Mouse (Mus musculus) lung, postnatal 36 days (tissue): ENCODE results near the gene Hnrnpa2b1.
A peak's percentile ranks its signal among the peaks of the same experiment; 100 is the strongest.

Experiments used
- DNase-seq: peaks from one replicate; pipeline ENCODE4 v3.0.0; 2022; ENCODE audit warnings: mixed read lengths

The Hnrnpa2b1 gene

DNA sequence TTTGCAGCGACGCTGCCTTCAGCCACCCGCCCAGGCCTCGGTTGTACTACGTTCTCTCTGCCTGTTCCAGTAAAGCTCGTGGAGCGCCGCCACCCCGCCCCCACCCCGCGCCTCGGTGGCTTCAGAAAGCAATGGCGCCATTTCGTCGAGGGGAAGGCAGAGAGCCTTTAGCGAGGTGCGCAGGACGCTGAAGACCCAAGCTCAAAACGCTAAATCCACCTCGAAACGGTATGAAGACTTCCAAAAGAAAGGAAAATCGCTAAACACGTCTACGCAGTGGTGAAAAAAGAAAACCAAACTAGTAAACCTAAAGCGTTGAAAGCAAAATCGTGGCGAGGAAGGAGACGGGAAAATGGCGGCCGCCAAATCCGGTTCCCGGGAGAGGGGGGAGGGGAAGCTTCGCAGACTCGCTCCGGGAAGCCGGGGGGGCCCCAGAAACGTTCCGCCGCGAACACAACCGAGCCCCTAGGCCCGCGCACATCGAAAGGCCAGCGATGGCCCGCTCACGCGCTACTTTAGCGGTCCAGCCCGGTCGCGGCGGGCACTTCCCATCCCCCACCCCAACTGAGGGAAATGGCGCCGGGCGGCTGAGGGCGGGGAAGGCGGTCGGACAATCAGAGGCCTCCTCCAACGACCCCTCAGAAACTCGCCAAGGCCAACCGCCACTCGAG is 668 bp downstream of the Hnrnpa2b1 start:
- DNase-seq: peak; percentile 78

GRCm38 (mm10) chr6:51467649-51468048 is 2.0 kb downstream of the Hnrnpa2b1 start:
- peak; percentile 21 for DNase-seq

DNA sequence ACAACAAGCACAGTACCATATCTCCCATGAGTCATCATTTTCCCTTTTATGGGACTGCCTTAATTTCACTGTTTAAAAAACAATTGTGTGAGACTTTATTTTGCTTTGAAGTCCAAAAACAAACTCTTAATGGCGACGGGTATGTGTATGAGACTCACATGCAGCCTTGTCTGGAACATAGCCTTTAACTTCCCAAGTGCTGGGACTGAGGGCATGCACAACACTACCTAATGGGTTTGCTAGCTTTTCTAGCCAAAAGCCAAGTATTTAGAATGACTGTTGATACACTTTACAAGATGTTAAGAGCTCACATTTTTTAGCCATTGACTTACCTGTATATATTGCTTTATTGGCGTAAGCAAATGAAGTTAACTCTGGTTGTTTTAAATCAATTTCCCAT is 9.3 kb downstream of the Hnrnpa2b1 start:
- DNase-seq: no peak

GRCm38 (mm10) chr6:51460021-51460360 is 9.7 kb downstream of the Hnrnpa2b1 start:
- no peak for DNase-seq

DNA sequence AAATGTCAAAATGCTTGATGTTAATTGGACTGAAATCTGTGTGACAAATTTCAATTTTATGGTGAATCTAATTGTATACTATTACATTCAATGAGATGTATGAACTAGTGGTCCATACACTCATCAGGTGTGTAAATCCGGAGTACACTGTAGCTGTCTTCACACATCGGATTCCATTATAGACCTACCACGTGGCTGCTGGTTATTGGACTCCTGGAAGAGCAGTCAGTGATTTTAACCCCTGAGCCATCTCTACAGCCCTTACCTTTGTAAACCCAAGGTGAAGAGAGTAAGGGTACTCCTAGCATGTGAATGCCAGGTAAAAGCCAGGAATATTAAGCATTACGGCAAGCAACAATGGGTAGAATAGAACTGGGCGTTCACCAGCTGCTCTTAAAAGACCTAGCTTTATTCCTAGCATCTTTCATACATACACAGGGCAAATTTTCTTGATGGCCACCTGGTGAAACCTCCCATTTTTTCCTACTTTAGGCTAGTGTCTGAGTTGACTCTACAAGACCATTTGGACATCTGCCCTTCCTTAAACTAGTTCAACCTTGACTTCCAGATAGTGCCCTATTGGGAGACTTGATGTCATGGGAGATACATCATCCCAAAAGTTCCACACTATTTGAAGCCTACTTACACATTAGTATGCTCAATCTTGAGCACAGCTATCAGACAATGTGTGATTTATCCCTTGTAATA is 10.2 kb downstream of the Hnrnpa2b1 start:
- no peak for DNase-seq

DNA sequence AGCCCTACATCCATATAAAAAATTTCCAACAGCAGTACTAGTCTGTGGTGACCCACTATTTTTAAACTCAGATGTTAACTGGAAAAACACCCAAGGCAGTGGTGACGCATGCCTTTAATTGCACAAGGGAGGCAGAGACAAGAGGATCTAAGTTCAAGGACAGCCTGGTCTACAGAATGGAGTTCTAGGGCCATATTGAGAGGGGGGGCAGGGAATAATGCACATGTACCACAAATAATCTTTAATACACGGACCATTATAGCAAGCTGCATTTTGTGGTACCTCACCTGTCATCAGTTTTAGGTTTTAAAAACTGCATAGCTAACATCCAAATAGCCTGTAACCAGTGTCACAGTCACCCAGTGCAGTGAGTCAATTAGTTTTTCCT is 10.8 kb downstream of the Hnrnpa2b1 start:
- no peak for DNase-seq

DNA sequence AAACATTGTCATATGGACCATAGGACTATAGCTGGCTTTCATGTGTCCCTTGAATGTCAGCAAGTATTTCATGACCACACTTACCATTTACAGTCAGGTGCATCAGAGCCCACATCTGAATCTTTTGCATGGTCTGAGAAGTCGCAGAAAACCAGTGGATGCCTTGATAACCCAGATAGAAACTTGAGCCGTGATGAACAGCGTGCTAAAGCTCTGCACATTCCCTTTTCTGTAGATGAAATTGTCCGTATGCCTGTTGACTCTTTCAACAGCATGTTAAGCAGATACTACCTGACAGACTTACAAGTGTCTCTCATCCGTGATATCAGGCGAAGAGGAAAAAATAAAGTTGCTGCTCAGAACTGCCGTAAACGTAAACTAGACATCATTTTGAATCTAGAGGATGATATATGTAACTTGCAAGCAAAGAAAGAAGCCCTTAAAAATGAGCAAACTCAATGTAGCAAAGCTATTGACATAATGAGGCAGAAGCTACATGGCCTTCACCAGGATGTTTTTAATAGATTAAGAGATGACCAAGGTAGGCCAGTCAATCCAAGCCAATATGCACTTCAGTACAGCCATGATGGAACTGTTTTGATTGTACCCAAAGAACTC is 11.8 kb downstream of the Hnrnpa2b1 start:
- DNase-seq: no peak

GRCm38 (mm10) chr6:51457283-51457682 is 12.4 kb downstream of the Hnrnpa2b1 start:
- no peak for DNase-seq

DNA sequence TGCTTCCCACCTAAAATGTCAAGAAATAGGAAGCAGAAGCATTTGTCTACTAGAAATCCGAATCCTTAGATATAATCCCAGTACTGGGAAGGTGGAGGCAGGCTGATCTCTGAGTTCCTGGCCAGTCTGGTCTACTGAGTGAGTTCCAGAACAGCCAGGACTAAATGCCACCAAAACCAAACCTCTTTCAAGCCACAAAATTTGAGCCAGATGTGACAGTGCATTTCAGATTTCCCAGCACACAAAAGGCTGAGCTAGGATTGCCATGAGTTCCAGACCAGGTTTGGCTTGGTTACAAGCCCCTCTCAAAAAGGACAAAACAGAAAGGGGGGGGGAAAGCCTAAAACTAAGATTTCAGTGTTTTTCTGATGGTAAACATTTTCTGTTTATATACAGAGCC is 13.5 kb downstream of the Hnrnpa2b1 start:
- no peak for DNase-seq

GRCm38 (mm10) chr6:51454949-51455348 is 14.7 kb downstream of the Hnrnpa2b1 start:
- DNase-seq: no peak

DNA sequence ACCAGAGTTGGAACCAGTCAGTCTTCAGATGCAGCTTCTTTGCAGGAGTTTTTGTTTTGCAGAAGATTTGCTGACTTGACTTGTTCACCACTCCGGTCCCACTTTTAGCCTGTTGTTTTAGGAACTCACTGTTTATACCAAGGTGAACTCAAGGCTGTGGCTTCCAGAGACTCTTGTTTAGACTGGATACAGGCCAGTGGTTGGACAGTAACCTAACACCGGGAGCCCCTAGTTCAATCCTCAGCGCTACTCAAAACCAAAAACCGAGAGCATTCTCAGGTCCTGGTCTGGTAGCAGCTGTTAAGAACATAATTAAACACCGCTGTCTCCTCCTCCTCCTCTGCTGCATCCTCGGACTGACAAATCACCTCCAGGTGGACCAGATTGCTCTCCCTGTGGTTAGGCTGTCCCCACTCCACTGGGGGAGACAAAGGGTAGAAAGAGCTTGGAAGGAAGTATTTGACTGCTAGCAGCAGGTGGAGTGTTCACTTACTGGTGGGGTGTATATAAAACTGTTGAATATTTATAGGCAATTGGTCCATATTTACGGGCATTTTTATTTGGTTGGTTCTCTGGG is 16.7 kb downstream of the Hnrnpa2b1 start:
- DNase-seq: no peak

GRCm38 (mm10) chr6:51442191-51442835 is 27.4 kb downstream of the Hnrnpa2b1 start:
- no peak for DNase-seq

DNA sequence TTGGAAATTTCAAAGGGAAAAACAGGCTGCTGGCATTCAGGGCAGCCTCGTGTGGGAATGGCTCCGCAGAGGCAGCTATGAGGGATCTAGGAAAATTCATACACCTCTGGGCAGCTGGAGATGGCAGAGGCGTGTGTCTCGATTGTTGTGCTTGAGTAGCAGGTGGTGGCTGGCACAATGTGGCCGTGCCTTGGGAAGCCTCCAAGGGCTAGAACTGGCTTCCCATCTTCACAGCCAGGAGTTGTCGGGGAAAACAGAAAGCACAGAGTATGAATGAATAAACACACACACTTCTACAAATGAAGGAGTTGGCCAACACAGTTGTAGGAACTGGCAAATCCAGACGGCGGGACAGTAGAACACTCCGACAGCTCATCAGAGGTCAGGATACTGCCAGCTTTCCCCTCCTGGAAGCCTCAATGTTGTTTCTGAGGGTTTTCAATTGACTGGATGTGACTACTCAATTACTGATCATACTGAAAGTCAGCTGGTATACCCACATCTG is 30.8 kb downstream of the Hnrnpa2b1 start:
- no peak for DNase-seq

DNA sequence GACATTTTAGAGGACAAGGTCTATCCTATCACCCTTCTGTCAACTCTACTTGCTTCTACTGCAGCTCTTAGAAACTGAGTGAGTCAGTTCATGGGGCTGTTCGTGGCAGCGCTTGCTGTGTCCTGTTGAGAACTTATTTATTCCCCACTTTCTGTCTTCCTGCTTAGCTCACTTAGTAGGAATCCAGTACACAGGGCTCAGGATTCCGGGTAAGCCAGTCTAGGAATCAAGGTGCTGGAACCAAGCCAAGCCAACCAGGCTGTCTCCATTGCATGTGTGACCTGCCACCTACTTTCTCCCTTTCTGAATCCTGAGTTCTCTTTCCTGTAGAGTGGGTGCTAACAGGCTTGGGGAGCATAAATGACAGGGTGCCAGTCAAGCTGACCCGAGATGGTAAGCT is 32.0 kb downstream of the Hnrnpa2b1 start:
- DNase-seq: peak; percentile 45

- DNase-seq: no peak
Observed at GRCm38 (mm10) chr6:51434270-51434669, 35.4 kb downstream of the Hnrnpa2b1 start.

GRCm38 (mm10) chr6:51432535-51433397 is 36.9 kb downstream of the Hnrnpa2b1 start, which contains the start of gene Nfe2l3:
Gene Nfe2l3, plus strand, starts transcription at chr6:51432670.
- DNase-seq: peak; percentile 74

DNA sequence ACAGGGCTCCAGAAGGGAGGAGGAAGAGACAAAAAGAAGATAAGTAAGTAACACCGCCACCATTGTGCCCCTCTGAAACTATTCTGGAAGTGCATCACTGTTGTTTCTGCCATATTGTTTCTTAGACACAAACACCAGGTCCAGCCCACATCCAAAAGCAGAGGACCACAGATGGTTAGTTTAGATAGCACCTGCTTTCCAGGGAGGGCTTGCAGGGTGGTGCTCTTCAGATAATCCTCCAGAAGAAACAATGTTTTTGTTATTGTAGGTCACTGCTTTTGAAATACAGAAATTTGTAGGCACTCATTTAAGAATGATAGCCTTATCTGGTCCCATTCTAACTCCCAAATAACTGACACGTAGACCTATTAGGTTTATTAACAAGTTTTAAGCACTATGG is 45.2 kb downstream of the Hnrnpa2b1 start:
- no peak for DNase-seq

DNA sequence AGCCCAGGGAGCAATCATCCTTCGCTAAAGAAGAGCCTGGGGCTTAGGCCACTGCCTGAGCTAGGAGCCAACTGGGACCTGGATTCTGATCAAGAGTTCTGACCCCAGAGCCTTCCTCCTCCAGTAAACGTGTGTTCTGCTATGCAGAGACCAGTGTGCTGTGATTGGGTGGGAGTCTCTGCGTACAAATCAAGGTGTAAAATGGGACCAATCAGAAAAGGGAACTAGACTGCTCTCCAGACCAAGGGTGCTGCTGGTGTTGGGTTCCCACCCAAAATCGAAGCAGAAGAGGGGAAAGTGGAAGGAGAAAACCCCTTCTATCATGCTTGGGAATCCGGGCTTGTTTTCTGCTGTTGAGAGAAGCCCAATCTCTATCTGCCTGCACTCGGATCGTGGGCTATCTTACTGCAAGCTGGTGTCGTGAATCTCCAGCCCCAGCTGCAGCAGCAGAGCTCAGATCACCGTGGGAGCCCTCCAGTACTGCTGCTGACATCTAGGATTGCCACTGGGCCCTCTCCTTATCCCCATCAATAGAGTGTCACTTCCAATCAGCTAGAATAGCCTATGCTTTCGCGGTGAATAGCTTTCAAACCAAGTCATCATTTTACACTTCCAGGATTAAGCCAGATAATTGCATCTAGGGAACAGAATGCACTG is 46.1 kb downstream of the Hnrnpa2b1 start:
- DNase-seq: no peak

- peak; percentile 38 for DNase-seq
Observed at GRCm38 (mm10) chr6:51417306-51417936, 52.3 kb downstream of the Hnrnpa2b1 start.

DNA sequence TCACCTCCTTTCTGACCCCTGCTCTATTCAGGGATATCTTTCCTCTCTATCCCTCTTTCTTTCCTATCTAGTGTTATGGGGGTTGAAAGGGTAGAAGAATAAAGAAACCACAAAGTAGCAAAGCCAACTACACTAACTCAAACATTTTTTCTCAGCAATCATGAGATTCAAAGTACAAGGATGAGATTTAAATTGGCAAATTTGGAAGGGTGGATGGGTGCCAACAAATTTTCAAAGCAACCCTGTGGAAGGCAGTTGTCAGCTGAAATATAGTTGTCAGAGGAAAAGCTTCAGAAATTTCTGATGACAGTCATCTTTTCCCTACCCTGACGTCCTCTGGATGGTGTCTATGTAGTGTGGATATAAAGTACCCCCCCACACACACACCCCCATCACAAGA is 53.3 kb downstream of the Hnrnpa2b1 start:
- no peak for DNase-seq
